Mouse (Mus musculus) retina, adult 2 months (tissue): ENCODE data around the gene Flad1.

Source experiments
- DNase-seq: peaks from one replicate; pipeline ENCODE4 v3.0.0-alpha.2; 2012; ENCODE audit warnings: low read depth, low spot score

Gene Flad1

GRCm38 (mm10) chr3:89425876-89426275, 14.2 kb upstream of the Flad1 start:
- DNase-seq: no peak

DNA sequence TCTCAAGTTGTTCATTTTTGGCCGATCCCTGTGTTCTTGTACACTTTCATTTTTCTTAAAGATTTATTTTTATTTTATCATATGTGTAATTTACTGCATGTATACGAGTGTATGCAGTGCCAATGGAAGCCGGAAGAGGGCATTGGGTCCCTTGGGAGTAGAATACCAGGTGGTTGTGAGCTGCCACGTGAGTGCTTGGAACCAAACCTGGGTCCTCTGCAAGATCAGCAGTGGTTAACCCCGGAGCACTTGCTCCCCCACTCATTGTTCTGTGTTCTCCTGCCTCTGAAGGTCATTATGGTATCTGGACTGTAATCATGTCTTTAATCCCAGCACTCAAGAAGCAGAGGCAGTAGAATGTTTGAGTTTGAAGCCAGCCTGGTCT, 13.5 kb upstream of the Flad1 start:
- no peak for DNase-seq

DNA sequence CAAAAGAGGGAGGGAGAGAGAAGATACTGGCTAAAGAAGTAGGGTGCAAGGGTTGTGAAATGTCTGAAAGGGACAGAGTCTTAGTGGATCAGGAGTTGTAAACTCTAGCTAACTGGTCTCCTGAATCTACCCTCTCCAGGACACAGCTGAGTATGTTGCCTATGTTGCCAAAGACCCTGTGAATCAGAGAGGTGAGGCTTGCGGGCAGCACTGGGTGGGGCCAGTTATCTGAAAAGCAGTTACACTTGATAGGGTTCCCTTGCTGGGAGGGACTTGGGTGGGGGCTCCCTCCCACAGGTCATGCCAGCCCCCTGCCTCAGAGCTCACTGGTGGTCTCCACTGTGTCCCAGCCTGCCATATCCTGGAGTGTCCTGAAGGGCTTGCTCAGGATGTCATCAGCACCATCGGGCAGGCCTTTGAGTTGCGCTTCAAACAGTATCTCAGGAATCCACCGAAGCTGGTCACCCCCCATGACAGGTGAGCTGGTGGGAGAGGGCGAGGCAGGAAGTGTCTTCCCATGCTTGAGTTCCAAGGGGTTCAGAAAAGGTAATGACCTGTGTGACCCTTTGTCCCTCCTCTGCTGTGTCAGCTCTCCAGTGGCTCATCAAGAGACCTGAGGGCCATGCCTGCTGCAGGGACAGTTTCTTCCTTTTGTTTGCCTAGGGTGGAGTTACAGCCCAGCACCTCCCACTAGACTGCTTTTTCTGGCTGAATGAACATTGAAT, 12.9 kb upstream of the Flad1 start:
- no peak for DNase-seq

DNA sequence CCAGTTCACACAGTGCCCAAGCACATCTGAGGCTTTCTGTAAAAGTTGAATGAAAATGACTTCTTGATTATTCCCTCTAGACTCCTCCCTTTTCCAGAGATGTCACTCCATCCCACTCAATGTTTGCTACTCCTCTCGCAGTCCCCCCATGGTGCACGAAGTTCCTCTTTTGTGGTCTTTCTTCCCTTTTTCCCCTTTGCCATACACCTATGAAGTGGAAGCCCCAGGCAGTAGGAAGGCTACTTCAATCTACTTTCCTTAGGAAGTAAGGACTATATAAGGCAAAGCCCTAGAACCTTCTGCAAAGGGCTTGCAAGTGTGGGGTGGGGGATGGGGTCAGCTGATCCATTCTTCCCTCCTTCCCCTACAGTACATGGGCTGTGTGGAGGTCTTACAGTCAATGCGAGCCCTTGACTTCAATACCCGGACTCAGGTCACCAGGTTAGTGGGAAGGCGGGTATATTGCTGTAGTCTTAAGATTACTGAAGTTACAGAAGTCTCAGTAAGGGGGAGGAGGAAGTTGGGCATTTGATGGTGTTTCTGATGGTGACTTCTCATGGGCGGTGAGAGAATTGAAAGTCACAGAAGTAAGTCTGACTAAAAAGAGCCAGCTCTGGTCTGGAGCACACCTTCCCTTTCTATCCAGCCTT, 11.0 kb upstream of the Flad1 start:
- no peak for DNase-seq

DNA sequence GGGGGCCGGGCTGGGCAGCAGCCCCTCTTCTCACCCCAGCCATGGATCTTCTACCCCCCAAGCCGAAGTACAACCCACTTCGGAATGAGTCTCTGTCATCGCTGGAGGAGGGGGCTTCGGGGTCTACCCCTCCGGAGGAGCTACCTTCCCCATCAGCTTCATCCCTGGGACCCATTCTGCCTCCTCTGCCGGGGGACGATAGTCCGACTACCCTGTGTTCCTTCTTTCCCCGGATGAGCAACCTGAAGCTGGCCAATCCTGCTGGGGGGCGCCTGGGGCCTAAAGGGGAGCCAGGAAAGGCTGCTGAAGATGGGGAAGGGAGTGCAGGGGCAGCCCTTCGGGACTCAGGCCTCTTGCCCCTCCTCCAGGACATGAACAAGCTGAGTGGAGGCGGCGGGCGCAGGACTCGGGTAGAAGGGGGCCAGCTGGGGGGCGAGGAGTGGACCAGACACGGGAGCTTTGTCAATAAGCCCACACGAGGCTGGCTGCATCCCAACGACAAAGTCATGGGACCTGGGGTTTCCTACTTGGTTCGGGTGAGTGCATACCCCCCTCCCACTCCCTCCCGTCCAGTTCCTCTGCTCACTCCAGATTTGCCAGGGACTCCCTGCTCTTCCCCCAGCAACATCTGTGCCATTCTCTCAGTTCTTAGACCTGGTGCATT, 10.3 kb upstream of the Flad1 start:
- DNase-seq: no peak

- no peak for DNase-seq
Observed at GRCm38 (mm10) chr3:89421002-89421774, 9.5 kb upstream of the Flad1 start.

GRCm38 (mm10) chr3:89420421-89420820, 8.8 kb upstream of the Flad1 start:
- DNase-seq: no peak

DNA sequence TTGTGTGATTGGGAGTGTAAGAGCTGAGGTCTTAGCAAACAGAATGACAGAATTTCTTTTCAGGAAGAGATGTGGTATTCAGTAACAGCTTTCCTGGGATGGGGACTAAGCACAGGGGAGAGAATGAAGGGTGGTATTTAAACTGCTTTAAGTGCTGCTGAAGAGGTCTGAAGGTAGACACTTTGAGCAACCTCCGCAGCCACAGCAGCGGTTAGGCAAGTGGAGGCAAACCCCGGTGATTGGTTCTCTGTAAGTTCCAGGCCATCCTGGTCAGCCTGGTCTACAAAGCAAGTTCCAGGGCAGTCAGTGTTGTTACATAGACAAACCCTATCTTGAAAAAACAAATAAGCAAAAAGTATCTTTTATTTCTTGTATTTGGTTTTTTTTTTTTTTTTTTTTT, 8.3 kb upstream of the Flad1 start:
- DNase-seq: no peak

- no peak for DNase-seq
Observed at GRCm38 (mm10) chr3:89419571-89419970, 7.9 kb upstream of the Flad1 start.

DNA sequence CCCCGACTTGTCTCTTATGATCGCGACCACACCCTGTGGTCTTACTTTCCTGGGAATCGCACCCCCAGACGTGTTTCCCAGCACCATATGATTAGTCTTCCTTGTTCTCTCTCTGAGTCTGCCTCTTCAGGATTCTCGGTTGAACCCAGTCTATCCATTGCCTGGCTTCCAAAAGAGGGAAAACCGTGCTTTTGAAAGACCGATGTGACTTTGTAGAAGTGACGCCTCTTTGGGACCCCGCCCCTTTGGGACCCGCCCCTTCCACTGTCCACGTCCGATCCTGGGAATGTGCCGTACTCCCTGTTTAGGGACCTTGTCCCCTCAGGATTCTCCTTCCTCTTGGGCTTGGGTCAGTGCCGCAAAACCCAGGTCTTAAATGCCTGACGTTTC, 7.2 kb upstream of the Flad1 start:
- DNase-seq: no peak

- peak; percentile 80 for DNase-seq
Observed at GRCm38 (mm10) chr3:89418170-89418860, 6.6 kb upstream of the Flad1 start, which contains the start of the genes Cks1b and Shc1. TSS of gene Cks1b (minus strand) at chr3:89418383. TSS of gene Shc1 (plus strand) at chr3:89418443.

- DNase-seq: no peak
Observed at GRCm38 (mm10) chr3:89417840-89418169, 6.1 kb upstream of the Flad1 start.

GRCm38 (mm10) chr3:89417131-89417530, 5.5 kb upstream of the Flad1 start:
- DNase-seq: no peak

- DNase-seq: no peak
Observed at GRCm38 (mm10) chr3:89416158-89416557, 4.5 kb upstream of the Flad1 start.

DNA sequence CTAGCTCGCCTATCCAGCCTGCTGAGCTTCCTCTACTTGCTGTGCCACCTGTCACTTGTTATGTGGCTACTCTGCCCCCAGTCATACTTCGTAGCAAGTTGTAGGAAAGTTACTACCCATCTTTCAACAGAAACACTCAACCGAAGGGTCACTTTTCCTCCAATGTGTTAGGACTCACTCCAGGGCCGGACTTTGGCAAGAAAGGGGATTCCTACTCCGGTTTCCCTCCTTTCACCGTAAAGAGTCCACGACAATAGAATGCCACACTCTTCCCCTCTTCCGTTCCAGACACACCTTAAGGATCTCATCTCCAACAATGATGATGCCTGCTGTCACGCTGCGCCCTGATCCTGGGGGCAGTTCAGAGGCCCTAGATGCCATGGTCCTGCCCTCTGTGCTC, 806 bp downstream of the Flad1 start:
- no peak for DNase-seq

GRCm38 (mm10) chr3:89409701-89410100, 2.0 kb downstream of the Flad1 start:
- no peak for DNase-seq

DNA sequence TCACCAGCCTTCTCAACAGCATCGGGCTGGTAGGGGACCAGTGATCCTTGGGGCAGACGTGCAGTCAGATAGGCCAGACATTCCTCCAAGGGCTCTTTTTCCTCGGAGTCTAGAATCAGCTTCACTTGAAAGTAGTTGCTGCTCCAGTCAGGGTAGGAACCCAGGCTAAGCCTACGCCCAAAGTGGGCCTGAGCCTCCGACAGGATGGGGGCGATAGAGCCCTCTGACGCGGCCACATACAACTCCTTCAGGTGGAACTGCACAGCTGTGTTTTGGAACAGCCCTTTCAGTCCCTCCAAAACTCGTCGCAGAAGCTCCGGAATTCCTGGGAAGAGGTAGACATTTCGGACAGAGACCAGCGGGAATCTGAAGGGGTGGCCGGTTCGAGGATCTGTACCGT, 3.2 kb downstream of the Flad1 start:
- DNase-seq: no peak

DNA sequence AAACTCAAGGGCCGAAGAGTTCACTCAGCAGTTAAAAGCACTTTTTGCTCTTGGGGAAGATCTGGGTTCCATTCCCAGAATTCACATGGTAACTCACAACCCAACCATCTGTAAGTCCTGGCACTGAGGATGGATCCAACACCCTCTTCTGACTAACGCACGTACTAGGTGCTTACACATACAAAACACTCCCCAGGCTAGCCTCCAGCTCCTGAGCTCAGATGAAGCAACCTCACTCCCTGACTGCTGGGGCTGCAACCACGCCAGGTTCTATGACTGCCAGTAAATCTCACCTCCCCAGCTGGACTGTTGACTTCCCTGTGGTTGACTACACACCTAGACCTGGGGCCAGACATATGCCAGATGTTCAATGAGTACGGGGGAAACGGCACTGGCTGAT, 4.8 kb downstream of the Flad1 start:
- no peak for DNase-seq

GRCm38 (mm10) chr3:89402693-89403092, 9.0 kb downstream of the Flad1 start, which contains the start of gene Lenep:
TSS of gene Lenep (minus strand) at chr3:89402793.
- DNase-seq: no peak

GRCm38 (mm10) chr3:89401329-89401728, 10.3 kb downstream of the Flad1 start:
- DNase-seq: no peak

DNA sequence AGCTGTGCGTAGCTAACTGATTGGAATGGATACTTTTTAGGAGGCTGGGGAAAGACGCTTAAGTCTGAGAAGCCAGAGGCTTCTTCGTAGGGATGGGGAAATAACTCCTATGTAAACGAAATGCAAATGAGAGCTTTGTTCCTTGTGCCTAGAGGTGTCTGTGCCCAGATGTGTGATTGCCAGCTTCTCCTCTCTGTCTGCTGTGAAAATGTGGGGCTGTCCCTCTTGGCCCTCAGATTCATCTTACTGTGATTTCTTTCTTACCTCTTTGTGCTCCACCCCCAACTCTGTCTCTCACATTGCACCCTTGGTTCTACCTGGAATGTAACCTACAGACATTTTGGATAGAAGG, 15.0 kb downstream of the Flad1 start:
- no peak for DNase-seq
